Mouse (Mus musculus) small intestine, adult 2 months (tissue): ENCODE data around the gene Slc4a1. TPM values are rescaled to one million over a fixed set of nuclear protein-coding genes. Genes with fewer than 3 reads are reported as not detected.
"Not testable (repeated sequence)": the region's sequence is repeated elsewhere in the genome, so short reads cannot be mapped to it uniquely, and the experiment has no call there.

Source experiments
- H3K27ac ChIP-seq: fragments of 200-500 bp; 2 replicates; pipeline ENCODE4 v1.5.1; 2012; ENCODE audit warnings: low read depth, low read length, control low read depth, inconsistent platforms; ENCODE audit not compliant: insufficient read depth
- H3K27me3 ChIP-seq: fragments of 200-500 bp; 2 replicates; pipeline ENCODE4 v1.6.1; 2012; ENCODE audit warnings: mild to moderate bottlenecking, moderate library complexity, low read length, inconsistent platforms; ENCODE audit not compliant: control insufficient read depth, insufficient read depth
- H3K36me3 ChIP-seq: fragments of 200-500 bp; 2 replicates; pipeline ENCODE4 v1.6.1; 2012; ENCODE audit warnings: mild to moderate bottlenecking, low read length, control low read depth, inconsistent platforms; ENCODE audit not compliant: control insufficient read depth, insufficient read depth
- H3K4me1 ChIP-seq: fragments of 200-500 bp; 2 replicates; pipeline ENCODE4 v1.6.1; 2012; ENCODE audit warnings: low read length, inconsistent platforms, mixed read lengths; ENCODE audit not compliant: control insufficient read depth, insufficient read depth, insufficient read length
- H3K4me3 ChIP-seq: fragments of 200-500 bp; 2 replicates; pipeline ENCODE4 v1.5.1; 2012; ENCODE audit warnings: low read depth, mild to moderate bottlenecking, control low read depth, inconsistent platforms, low read length, moderate library complexity
- CTCF ChIP-seq: fragments of 200-500 bp; IDR thresholded peaks from 2 replicates; pipeline ENCODE4 v1.5.1; 2012; ENCODE audit warnings: low read depth, mild to moderate bottlenecking, control low read depth, inconsistent platforms, low read length, moderate library complexity, mixed read lengths; ENCODE audit not compliant: insufficient replicate concordance, insufficient read length; ENCODE audit errors: extremely low read depth
- POLR2A ChIP-seq: fragments of 200-500 bp; IDR thresholded peaks from 2 replicates; pipeline ENCODE4 v1.6.1; 2012; ENCODE audit warnings: low read depth, mild to moderate bottlenecking, control low read depth, inconsistent platforms, low read length, moderate library complexity
- WGBS: fragments of 180-500 bp; shearing (Covaris S2); methylation state at CpG from one replicate; pipeline ENCODE4 v1.1.7; 2018; 5-methylcytosine and 5-hydroxymethylcytosine counted together
- polyA plus RNA-seq: library from polyadenylated mRNA; depleted of rRNA; stranded (reverse); fragments of >200 nt; gene quantifications from 2 replicates; pipeline ENCODE4 v1.2.3, GENCODE M21; 2012

Slc4a1 gene
- polyA plus RNA-seq, 1 experiment: not detected

DNA sequence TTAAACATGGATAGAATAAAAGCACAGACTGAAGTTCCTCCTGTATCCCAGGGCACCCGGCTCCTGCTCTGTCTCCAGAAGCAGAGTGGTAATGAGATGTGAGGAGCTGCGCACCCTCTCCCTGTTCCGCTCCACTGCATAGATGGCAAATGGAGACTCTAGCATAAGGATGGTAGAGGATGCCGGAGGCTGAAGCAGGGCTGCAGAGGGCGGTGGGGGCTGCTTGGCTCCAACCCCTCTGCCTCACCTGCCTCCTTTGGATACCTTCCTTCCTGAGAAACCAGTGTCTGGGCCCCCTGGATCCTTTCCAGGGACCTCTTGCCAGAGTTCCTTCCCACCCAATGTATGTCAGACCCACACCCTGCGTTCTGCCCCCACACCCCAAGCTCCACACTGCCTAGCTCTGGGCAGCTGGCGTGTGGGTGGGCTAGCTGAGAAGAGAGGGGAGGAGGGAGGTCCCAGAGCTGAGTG, 30.7 kb upstream of the Slc4a1 start:
- 82% methylated on average over 7 of the region's 7 CpGs for WGBS
- Histone ChIP-seq H3K27ac (no peak overlapping the region), H3K36me3 (no peaks in the 10 kb centered on the region), H3K27me3 (peaks cover 8% of the 10 kb centered on the region; the same call in 1 of the 2 replicates), H3K4me3 (no peak overlapping the region), H3K4me1 (peaks cover 21% of the 10 kb centered on the region)
- TF ChIP-seq CTCF: no peak
- no peak for TF ChIP-seq POLR2A

GRCm38 (mm10) chr11:102396263-102396662, 30.3 kb upstream of the Slc4a1 start:
- TF ChIP-seq POLR2A: no peak
- no peak for TF ChIP-seq CTCF
- Histone ChIP-seq H3K4me1 (peaks cover 21% of the 10 kb centered on the region), H3K27ac (no peak overlapping the region), H3K36me3 (no peaks in the 10 kb centered on the region), H3K4me3 (no peak overlapping the region), H3K27me3 (peaks cover 8% of the 10 kb centered on the region; the same call in 1 of the 2 replicates)
- WGBS: 51% methylated on average over 6 of the region's 6 CpGs

GRCm38 (mm10) chr11:102395250-102395649, 29.2 kb upstream of the Slc4a1 start:
- no peaks in the 10 kb centered on the region for H3K36me3 ChIP-seq
- peaks cover 8% of the 10 kb centered on the region; the same call in 1 of the 2 replicates for H3K27me3 ChIP-seq
- no peak overlapping the region for H3K4me3 ChIP-seq
- TF ChIP-seq CTCF: no peak
- no peak for TF ChIP-seq POLR2A
- H3K27ac ChIP-seq: no peak overlapping the region
- peaks cover 21% of the 10 kb centered on the region for H3K4me1 ChIP-seq
- 37% methylated on average over 5 of the region's 5 CpGs for WGBS

- Histone ChIP-seq H3K4me1 (peaks cover 19% of the 10 kb centered on the region), H3K27ac (no peak overlapping the region), H3K4me3 (no peak overlapping the region), H3K36me3 (no peaks in the 10 kb centered on the region), H3K27me3 (0 out of 2 replicates have a peak, but pooled peaks cover 4% of the 10 kb centered on the region)
- WGBS: 43% methylated on average over 9 of the region's 9 CpGs
- no peak for TF ChIP-seq CTCF
- no peak for TF ChIP-seq POLR2A
Measured at GRCm38 (mm10) chr11:102394421-102395124, 28.6 kb upstream of the Slc4a1 start.

DNA sequence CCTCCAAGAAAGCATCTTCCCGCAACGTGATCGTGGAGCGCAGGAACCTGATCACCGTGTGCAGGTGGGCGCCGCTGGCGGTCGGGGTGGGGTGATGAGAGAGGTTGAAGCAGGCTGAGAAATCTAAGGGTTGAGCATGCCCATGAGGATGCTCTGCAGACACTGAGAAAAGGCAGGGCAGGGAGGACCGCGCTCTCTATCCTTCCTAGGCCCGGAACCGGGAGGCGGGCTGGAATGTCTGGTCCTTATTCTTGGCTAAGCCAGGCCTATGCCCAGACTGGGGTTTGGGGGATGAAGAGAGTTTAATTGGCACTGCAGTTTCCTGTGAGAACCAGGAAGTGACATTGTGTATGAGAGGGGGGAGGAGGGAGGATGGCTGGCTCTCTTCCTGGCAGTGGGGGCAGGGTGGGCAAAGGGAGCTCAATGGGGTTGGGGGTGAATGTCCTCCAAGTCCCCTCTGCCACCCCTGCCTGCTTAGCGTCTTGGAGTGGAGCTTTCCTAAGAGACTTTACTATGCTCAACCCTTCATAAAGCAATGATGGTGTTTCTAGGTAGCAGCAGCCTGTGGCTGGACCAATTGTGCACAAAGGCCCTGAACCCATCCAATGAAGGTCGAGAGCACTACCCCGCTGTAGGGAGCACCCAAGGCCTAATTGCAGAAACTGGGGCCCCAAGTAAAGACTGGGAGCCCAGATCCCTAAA, 27.9 kb upstream of the Slc4a1 start:
- H3K27me3 ChIP-seq: no peaks in the 10 kb centered on the region
- WGBS: 7% methylated on average over 17 of the region's 17 CpGs

GRCm38 (mm10) chr11:102393238-102393634, 27.2 kb upstream of the Slc4a1 start, which contains the start of gene Rundc3a:
Gene Rundc3a, plus strand, starts transcription at chr11:102393403.
- Histone ChIP-seq H3K4me3 (peak within 1 kb of the TSS; percentile 50), H3K4me1 (peaks cover 13% of the 10 kb centered on the region), H3K27me3 (no peaks in the 10 kb centered on the region), H3K27ac (no peak within 1 kb of the TSS), H3K36me3 (no peaks in the 10 kb centered on the region)
- TF ChIP-seq CTCF: no peak
- no peak for TF ChIP-seq POLR2A
- WGBS: 2% methylated on average over 34 of the region's 34 CpGs

More for the DNA sequence above, 27.9 kb upstream of the Slc4a1 start:
- H3K27ac ChIP-seq: no peak overlapping the region
- TF ChIP-seq POLR2A: no peak
- no peak for TF ChIP-seq CTCF
- H3K36me3 ChIP-seq: no peaks in the 10 kb centered on the region
- H3K4me3 ChIP-seq: peak overlapping the region; percentile 50
- H3K4me1 ChIP-seq: peaks cover 13% of the 10 kb centered on the region

DNA sequence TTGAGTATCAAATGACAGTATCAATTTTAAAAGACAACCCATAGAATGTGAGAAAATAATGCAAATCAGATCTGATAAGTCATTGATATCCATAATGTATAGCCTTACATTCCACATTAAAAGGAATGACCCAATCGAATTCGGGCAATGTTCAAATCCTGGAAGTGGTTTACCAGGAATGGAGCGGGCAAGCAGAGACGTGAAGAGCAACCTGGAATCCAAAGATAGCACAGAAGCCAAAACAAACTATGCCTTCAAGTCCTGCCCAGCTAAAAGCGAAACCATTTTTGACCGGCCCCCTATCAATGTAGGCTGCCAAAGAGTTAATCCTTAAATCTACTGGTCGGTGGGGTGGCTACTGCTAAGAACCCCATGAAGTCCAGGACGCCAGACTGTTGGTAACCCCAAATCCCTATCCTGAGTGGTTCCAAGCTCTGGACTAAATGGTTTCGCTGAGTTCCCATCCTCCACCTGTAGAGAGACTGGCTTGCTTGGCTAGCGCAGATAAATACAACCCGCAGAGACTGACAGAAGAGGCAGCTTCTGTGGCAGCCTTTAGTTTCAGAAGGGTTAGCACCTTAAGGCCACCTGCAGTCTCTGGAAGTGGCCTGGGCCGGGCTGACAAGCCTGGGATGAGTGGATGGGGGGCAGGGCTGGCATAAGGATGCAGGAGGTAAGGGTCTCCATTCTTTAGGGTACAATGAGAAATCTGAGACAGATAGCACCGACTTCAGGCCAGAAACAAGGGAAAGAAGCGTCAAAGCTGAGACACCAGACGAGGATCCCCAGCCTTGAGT, 26.6 kb upstream of the Slc4a1 start:
- Histone ChIP-seq H3K36me3 (no peaks in the 10 kb centered on the region), H3K4me3 (peak overlapping the region; percentile 50), H3K27ac (no peak overlapping the region), H3K4me1 (peaks cover 13% of the 10 kb centered on the region), H3K27me3 (no peaks in the 10 kb centered on the region)
- TF ChIP-seq CTCF (no peak), POLR2A (no peak)
- 8% methylated on average over 15 of the region's 15 CpGs for WGBS

DNA sequence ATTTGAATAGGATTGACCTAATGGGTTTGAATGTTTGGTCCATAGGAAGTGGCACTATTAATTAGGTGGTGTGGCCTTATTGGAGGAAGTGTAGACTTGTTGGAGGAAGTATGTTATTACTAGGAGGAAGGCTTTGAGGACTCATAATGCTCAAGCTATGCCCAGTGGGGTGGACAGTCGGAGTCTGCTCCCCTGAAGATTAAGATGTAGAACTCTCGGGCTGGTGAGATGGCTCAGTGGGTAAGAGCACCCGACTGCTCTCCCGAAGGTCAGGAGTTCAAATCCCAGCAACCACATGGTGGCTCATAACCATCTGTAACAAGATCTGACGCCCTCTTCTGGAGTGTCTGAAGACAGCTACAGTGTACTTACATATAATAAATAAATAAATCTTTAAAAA, 23.4 kb upstream of the Slc4a1 start:
- WGBS: 85% methylated on average over 4 of the region's 5 CpGs
- not testable (repeated sequence) for H3K27me3 ChIP-seq, H3K27ac ChIP-seq, H3K4me3 ChIP-seq, H3K36me3 ChIP-seq
- H3K4me1 ChIP-seq: peaks cover 12% of the 10 kb centered on the region
